Mouse (Mus musculus) stomach, embryonic 14.5 days (tissue): ENCODE measurements around the gene Zfp692. TPM values are rescaled to one million over a fixed set of nuclear protein-coding genes. Genes with fewer than 3 reads are reported as not detected.
"Not testable (repeated sequence)": the region's sequence is repeated elsewhere in the genome, so short reads cannot be mapped to it uniquely, and the experiment has no call there.

Experiments
- ATAC-seq: fragments of 200-750 bp; cut with Nextera tagmentation; 2 replicates; pipeline ENCODE4 v1.8.0; 2017; ENCODE audit warnings: low read depth, moderate TSS enrichment; ENCODE audit not compliant: insufficient number of reproducible peaks, insufficient read depth, low FRiP score
- H3K27ac ChIP-seq: fragments of 300-500 bp; sonication (generic); 2 replicates; pipeline ENCODE4 v1.5.1; 2014; ENCODE audit warnings: mild to moderate bottlenecking, low read length, moderate library complexity, mixed read lengths
- H3K27me3 ChIP-seq: fragments of 300-500 bp; sonication (generic); 2 replicates; pipeline ENCODE4 v1.6.1; 2014; ENCODE audit warnings: low read length, control low read depth, mixed read lengths; ENCODE audit not compliant: control insufficient read depth, insufficient read depth
- H3K36me3 ChIP-seq: fragments of 300-500 bp; sonication (generic); 2 replicates; pipeline ENCODE4 v1.6.1; 2014; ENCODE audit warnings: mild to moderate bottlenecking, control low read depth, low read length, moderate library complexity, mixed read lengths; ENCODE audit not compliant: control insufficient read depth, insufficient read depth
- H3K4me1 ChIP-seq: fragments of 300-500 bp; sonication (generic); 2 replicates; pipeline ENCODE4 v1.6.1; 2014; ENCODE audit warnings: low read length, control low read depth, mixed read lengths; ENCODE audit not compliant: control insufficient read depth, insufficient read depth
- H3K4me2 ChIP-seq: fragments of 300-500 bp; sonication (generic); replicated peaks from 2 replicates; pipeline ENCODE4 v1.6.1; 2014; ENCODE audit warnings: low read depth, low read length, control low read depth
- H3K4me3 ChIP-seq: fragments of 300-500 bp; sonication (generic); 2 replicates; pipeline ENCODE4 v1.5.1; 2014; ENCODE audit warnings: low read depth, low read length, control low read depth
- H3K9ac ChIP-seq: fragments of 300-500 bp; sonication (generic); replicated peaks from 2 replicates; pipeline ENCODE4 v1.6.1; 2014; ENCODE audit warnings: low read depth, mild to moderate bottlenecking, control low read depth, low read length, moderate library complexity, mixed read lengths
- H3K9me3 ChIP-seq: fragments of 300-500 bp; sonication (generic); 2 replicates; pipeline ENCODE4 v1.6.1; 2016; ENCODE audit warnings: low read depth, low read length, control low read depth; ENCODE audit not compliant: control insufficient read depth
- WGBS: fragments of 180-500 bp; shearing (Covaris S2); extraction: QIAGEN DNeasy Blood & Tissue Kit; methylation state at CpG from one replicate; pipeline ENCODE4 v1.1.7; 2014; 5-methylcytosine and 5-hydroxymethylcytosine counted together
- polyA plus RNA-seq: library from polyadenylated mRNA; unstranded; fragments of >200 nt; fragmentation: Nextera tagmentation; extraction: Ambion mirVana; gene quantifications from 2 replicates; pipeline ENCODE4 v1.2.1, GENCODE M21; 2014

Gene Zfp692
- polyA plus RNA-seq, 1 experiment from 2014 or later, result 19.8 TPM

DNA sequence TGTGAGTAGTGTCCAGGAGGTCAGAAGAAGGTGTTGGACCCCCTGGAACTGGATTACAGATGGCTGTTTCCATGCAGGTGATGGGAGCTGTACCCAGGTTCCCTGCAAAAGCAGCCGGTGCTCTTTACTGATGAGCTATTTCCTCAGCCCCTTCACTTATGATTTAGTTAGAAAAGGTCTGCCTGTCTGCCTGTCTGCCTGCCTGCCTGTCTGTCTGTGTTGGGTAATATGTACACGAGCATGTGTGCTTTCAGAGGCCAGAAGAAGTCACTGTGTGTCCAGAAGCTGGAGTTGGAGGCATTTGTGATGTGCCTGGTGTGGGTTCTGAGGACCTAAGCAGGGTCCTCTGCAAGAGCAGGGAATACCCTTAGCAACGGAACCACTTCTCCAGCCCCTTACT, 46.8 kb downstream of the Zfp692 start:
- 60% methylated on average over 3 of the region's 3 CpGs for WGBS
- H3K27ac ChIP-seq, result no peak overlapping the region
- H3K9me3 ChIP-seq, result no peaks in the 10 kb centered on the region

DNA sequence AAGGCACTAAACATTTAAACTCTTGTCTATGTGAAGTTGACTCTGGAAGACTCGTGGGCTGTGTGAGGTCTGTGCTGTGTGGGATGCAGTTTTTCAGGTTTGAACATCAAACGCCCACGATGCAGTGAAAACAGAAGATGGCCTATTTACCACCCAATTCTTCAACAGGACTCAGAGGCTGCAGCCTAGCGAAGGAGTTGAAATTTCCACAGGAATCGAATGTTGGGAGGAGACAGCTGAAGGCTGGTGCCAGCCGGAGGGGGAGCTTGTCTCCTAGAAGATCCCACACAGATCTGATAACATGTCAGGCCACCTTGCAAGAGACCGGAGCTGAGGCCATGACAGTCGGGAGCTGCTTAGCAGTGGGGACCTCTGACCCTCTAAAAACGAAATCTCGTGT, 47.6 kb downstream of the Zfp692 start:
- Histone ChIP-seq H3K27ac (no peak overlapping the region), H3K9me3 (no peaks in the 10 kb centered on the region), H3K4me2 (no peak overlapping the region), H3K27me3 (no peaks in the 10 kb centered on the region), H3K4me3 (no peak overlapping the region), H3K4me1 (no peaks in the 10 kb centered on the region), H3K36me3 (no peaks in the 10 kb centered on the region), H3K9ac (no peak overlapping the region)
- 48% methylated on average over 10 of the region's 10 CpGs for WGBS
- ATAC-seq, result no peak

More for the DNA sequence above, 46.8 kb downstream of the Zfp692 start:
- no peak for ATAC-seq
- Histone ChIP-seq H3K36me3 (no peaks in the 10 kb centered on the region), H3K27me3 (no peaks in the 10 kb centered on the region), H3K4me2 (no peak overlapping the region), H3K4me1 (no peaks in the 10 kb centered on the region), H3K9ac (no peak overlapping the region), H3K4me3 (no peak overlapping the region)

DNA sequence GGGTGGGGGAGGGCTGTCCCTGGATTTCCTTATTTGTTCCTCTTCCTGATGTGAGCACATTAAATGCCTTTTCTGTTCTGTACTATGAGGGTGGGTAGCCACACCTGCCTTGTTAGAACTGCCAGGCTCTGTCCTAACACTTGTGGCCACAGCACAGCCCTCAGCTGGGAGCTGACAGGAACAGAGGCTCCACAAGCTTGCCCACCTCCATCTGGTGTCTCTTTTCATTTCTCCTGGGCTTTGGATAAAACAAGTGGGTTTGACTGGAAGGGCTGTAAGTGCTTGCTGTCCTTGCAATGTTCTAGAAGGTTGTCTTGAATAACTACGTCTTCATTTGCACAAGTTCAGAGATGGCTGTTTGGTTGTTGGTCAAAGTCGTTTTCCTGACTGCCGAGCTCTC, 48.1 kb downstream of the Zfp692 start:
- Histone ChIP-seq H3K4me1 (no peaks in the 10 kb centered on the region), H3K4me3 (no peak overlapping the region), H3K9me3 (no peaks in the 10 kb centered on the region), H3K4me2 (no peak overlapping the region), H3K27me3 (no peaks in the 10 kb centered on the region), H3K27ac (no peak overlapping the region), H3K36me3 (no peaks in the 10 kb centered on the region), H3K9ac (no peak overlapping the region)
- ATAC-seq, result no peak
- 70% methylated on average over 3 of the region's 3 CpGs for WGBS

DNA sequence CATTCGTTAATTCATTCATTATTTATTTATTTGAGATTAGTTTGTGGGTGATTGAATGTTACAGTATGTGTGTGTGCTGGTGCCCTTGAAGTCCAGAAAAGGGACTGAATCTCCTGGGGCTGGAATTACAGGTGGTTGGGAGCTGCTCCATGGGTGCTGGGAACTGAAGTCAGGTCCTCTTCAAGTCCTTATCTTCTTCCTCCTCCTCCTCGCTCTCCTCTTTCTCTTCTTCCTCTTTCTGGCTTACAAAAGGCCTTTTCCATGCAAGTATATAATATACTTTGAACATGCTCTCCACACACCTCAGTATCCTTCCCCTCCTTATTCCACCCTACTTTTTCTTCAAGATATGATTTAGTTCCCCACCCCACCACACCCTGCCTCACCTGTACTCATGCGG, 50.2 kb downstream of the Zfp692 start:
- H3K9ac ChIP-seq, result no peak overlapping the region
- 88% methylated on average over 3 of the region's 3 CpGs for whole genome bisulfite sequencing
- no peak overlapping the region for H3K4me2 ChIP-seq
- H3K36me3 ChIP-seq, result no peaks in the 10 kb centered on the region
- H3K27me3 ChIP-seq, result no peaks in the 10 kb centered on the region
- no peaks in the 10 kb centered on the region for H3K9me3 ChIP-seq
- no peak overlapping the region for H3K27ac ChIP-seq
- no peak overlapping the region for H3K4me3 ChIP-seq
- no peaks in the 10 kb centered on the region for H3K4me1 ChIP-seq
- ATAC-seq, result no peak

DNA sequence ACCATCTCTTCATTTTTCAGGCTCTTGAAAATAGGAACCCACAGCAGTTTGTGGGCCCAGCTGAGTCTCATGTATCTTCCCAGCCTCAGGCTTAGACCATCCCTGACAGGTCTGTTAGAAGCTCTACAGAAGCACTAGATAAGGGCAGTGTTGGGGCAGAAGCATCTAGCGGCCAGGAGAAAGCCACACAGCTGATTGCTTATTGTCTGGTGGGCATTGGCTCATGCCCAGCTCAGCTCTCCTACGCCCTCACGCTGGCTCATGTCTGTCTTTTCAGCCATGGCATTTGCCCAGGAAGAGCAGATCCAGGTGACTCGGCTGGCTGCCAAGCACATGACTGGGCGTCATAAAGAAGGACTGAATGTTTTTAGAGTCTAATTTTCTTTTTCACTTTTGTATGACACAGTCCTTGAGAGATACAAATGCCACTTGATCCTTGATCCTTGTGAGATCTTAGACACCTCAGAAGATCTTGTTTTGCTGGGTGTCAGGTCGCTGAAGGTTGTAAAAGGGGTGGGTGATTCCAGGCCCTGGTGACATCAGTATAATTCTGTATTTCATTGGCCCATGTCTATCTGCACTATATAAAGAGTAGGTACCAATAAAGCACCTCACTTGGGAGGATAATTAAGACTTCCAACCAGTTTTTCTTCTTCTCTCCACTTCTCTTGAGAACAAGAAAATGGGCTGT, 51.1 kb downstream of the Zfp692 start:
- no peak overlapping the region for H3K27ac ChIP-seq
- ATAC-seq, result no peak

DNA sequence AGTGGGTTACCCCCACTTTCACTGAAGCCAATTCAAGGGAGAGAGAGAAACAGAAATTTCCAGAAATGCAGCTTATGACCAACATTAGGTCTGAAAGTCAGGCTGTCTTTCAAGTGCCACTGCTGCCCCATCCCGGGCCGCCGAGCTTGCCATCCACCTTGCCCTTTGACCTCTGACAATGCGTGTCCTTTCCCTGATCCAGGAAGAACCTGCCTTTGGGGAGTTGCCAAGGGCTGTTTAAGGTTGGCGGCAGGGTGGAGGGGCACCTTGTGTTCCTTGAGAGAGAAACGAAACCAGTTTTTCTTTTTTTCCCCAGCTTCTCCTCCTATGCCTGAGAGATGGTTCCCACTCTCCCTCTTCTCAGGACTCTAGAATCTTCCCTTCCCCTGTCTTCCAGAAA, 55.7 kb downstream of the Zfp692 start:
- no CpG with 5 or more reads among the region's 6 CpGs for WGBS
- H3K36me3 ChIP-seq, ATAC-seq, H3K4me3 ChIP-seq, H3K4me2 ChIP-seq, H3K9ac ChIP-seq, H3K27me3 ChIP-seq, H3K4me1 ChIP-seq, H3K9me3 ChIP-seq, H3K27ac ChIP-seq: not testable (repeated sequence)

More for the DNA sequence above, 51.1 kb downstream of the Zfp692 start:
- no peaks in the 10 kb centered on the region for H3K27me3 ChIP-seq
- no peak overlapping the region for H3K4me2 ChIP-seq
- H3K4me1 ChIP-seq, result no peaks in the 10 kb centered on the region
- no peak overlapping the region for H3K4me3 ChIP-seq
- H3K9ac ChIP-seq, result no peak overlapping the region
- H3K36me3 ChIP-seq, result no peaks in the 10 kb centered on the region
- no peaks in the 10 kb centered on the region for H3K9me3 ChIP-seq
- WGBS, result 85% methylated on average over 6 of the region's 6 CpGs

Other genes with a start within 250 kb of the Zfp692 start
- not detected in 2 replicates for gene Gm12248, start 213.9 kb upstream of the Zfp692 start, polyA plus RNA-seq
- 87.7 and 92.6 TPM in 2 replicates for gene Cnot8, start 202.9 kb upstream of the Zfp692 start, polyA plus RNA-seq
- 21.4 and 24.4 TPM in 2 replicates for gene Gemin5, start 138.5 kb upstream of the Zfp692 start, polyA plus RNA-seq
- 118 and 123 TPM in 2 replicates for gene Mrpl22, start 135.4 kb upstream of the Zfp692 start, polyA plus RNA-seq
- 3.9 and 4.7 TPM in 2 replicates for gene Igtp, start 107.5 kb upstream of the Zfp692 start, polyA plus RNA-seq
- gene Irgm2, start 107.5 kb upstream of the Zfp692 start, polyA plus RNA-seq, result 3.8 and 3.9 TPM in 2 replicates
- not detected in 2 replicates for gene 4930438A08Rik, start 32.3 kb upstream of the Zfp692 start, polyA plus RNA-seq
- gene Zfp672, start 23.3 kb downstream of the Zfp692 start, polyA plus RNA-seq, result 41.8 and 44.9 TPM in 2 replicates
- gene Sh3bp5l, start 23.7 kb downstream of the Zfp692 start, polyA plus RNA-seq, result 22.4 and 24.2 TPM in 2 replicates
- gene Lypd8, start 72.0 kb downstream of the Zfp692 start, polyA plus RNA-seq, result 32.0 and 42.9 TPM in 2 replicates
- not detected in 2 replicates for gene 1810065E05Rik, start 114.0 kb downstream of the Zfp692 start, polyA plus RNA-seq
- not detected in 2 replicates for gene Gm12253, start 125.5 kb downstream of the Zfp692 start, polyA plus RNA-seq
- gene Lypd9, start 145.9 kb downstream of the Zfp692 start, polyA plus RNA-seq, result not detected in 2 replicates
- gene Olfr30, start 155.2 kb downstream of the Zfp692 start, polyA plus RNA-seq, result not detected in 2 replicates
- not detected in 2 replicates for gene Olfr332, start 185.5 kb downstream of the Zfp692 start, polyA plus RNA-seq
- gene Olfr331, start 195.5 kb downstream of the Zfp692 start, polyA plus RNA-seq, result not detected in 2 replicates
- gene Olfr330, start 227.8 kb downstream of the Zfp692 start, polyA plus RNA-seq, result not detected in 2 replicates
- not detected in 2 replicates for gene Olfr329-ps, start 239.4 kb downstream of the Zfp692 start, polyA plus RNA-seq
- 0.12 TPM in 1 of 2 replicates, not detected in the other for gene Olfr328, start 248.6 kb downstream of the Zfp692 start, polyA plus RNA-seq